Mouse (Mus musculus): Measurements from ENCODE around the gene Ltbp2.

DNA sequence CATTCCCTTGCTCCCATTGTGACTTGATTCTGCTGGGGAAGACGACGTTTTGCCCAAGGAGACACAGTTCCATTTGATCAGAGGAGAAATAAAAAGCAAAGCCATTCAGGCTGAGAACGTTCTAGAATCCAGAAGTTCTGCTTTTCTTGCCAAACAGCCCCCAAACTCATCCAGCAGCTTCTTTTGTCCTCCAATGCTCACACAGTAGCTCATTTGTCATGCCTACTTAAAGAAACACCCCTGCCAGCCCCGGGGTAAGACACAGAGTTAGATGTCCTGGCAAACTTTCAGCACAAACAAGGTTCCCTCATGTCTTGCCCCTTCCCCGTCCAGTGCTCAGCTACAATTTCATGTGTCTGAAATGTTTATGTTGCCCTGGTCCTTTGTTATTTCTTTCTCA lies 52.1 kb downstream of the Ltbp2 start:
- TF ChIP-seq CTCF (conservative IDR thresholded peaks at IDR 0.05; ENCODE audit: insufficient read depth, insufficient read length, low read depth, low read length) (no peak), POLR2A (IDR thresholded peaks at IDR 0.05; ENCODE audit: low read depth, low read length) (no peak)
